Mouse (Mus musculus): ENCODE measurements around the gene Wnt1. TPM values are rescaled to one million over a fixed set of nuclear protein-coding genes. Genes with fewer than 3 reads are reported as not detected.

Wnt1 gene
- polyA plus RNA-seq (2021; fragmentation: Nextera tagmentation): 0.72 and 1.0 TPM in 2 replicates
- long read RNA-seq, experiment 1, partial matches to known transcripts: 0 of 4 reads
- long read RNA-seq, experiment 1, other reads (novel, unspliced or antisense): 4 of 4 reads
- long read RNA-seq, experiment 2, partial matches to known transcripts: 1 of 20 reads
- long read RNA-seq, experiment 2, other reads (novel, unspliced or antisense): 19 of 20 reads

DNA sequence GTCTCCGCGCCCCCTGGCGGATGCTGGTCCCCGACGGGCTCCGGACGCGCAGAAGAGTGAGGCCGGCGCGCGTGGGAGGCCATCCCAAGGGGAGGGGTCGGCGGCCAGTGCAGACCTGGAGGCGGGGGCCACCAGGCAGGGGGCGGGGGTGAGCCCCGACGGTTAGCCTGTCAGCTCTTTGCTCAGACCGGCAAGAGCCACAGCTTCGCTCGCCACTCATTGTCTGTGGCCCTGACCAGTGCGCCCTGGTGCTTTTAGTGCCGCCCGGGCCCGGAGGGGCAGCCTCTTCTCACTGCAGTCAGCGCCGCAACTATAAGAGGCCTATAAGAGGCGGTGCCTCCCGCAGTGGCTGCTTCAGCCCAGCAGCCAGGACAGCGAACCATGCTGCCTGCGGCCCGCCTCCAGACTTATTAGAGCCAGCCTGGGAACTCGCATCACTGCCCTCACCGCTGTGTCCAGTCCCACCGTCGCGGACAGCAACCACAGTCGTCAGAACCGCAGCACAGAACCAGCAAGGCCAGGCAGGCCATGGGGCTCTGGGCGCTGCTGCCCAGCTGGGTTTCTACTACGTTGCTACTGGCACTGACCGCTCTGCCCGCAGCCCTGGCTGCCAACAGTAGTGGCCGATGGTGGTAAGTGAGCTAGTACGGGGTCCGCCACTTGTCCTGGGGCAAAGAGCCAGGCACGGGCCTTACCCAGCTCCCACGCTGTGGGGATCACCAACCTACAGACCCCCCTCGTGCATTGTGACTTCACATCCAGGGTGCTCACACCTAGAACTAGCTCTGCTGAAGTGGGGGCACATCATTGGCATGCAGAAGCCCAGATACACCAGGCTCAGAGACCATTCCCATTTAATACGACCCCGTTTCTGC lies at the start of gene Wnt1:
Gene Wnt1, plus strand, starts transcription at position 197 of the 875 bp plus-strand sequence.

DNA sequence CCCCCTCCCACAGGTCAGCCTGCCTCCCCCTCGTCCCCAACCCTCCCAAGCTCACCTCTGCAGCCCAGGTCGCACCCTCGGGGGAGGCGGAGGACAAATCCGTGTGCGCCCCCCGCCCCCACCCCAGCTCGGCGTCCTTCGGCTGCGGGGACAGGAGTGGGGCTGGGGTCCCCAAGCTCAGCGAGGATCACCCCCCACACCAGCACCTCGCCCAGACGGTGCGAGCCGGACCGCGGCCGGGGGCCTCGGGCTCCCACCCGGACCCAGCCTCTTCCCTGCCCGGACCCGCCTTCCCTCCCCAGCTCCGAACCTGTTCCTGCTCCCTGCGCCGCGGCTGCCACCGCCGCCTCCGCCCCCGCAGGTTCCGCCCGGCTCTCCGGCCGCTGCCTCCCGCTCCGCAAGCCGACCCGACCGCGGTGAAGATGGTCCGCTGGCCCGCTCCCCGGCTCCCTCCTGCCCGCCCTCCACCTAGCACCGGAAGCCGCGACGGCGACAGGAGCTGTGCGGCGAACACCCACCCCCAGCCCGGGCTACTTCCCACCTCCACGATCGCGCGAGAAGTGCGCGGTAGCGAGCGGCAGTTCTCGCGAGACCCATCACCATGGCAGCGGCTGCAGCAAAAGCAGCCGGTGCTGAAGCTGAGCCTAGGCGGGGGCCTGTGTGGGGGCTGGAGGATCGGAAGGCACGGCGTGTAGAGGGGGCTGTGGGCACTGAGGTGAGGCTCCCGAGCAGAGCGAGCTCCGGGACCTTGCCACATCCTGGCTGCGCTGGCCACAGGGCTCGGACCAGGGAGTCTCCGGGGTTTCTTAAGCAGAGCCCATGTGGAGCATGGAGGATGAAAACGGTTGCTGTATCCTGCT lies 26.8 kb upstream of the Wnt1 start, which contains the start of gene Arf3:
Gene Arf3, minus strand, starts transcription at position 545 of the 860 bp plus-strand sequence.

DNA sequence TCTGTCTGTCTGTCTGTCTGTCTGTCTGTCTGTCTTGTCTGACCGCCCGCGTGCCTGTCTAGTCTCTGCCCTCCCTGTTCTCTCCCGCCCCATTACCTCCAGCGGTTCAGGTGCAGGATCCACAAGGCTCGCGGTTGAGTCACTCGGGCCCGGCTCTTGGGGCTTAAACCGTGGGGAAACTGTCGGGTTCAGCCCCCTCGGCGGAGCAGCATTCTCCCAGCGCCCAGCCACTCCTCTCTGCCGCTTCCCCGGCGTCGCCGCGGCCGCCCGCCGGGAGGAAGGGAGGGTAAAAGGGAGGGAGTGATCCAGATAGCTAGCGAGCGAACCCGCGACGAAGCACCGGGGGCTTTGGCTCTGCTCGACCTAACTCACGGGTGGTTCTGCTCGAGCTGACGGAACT lies 11.9 kb upstream of the Wnt1 start, which contains the start of gene Wnt10b:
Gene Wnt10b, minus strand, starts transcription at position 389 of the 400 bp plus-strand sequence.

GRCm38 (mm10) chr15:98809390-98809789 lies 19.7 kb downstream of the Wnt1 start, which contains the start of gene Ddn:
Gene Ddn, minus strand, starts transcription at chr15:98809490.

DNA sequence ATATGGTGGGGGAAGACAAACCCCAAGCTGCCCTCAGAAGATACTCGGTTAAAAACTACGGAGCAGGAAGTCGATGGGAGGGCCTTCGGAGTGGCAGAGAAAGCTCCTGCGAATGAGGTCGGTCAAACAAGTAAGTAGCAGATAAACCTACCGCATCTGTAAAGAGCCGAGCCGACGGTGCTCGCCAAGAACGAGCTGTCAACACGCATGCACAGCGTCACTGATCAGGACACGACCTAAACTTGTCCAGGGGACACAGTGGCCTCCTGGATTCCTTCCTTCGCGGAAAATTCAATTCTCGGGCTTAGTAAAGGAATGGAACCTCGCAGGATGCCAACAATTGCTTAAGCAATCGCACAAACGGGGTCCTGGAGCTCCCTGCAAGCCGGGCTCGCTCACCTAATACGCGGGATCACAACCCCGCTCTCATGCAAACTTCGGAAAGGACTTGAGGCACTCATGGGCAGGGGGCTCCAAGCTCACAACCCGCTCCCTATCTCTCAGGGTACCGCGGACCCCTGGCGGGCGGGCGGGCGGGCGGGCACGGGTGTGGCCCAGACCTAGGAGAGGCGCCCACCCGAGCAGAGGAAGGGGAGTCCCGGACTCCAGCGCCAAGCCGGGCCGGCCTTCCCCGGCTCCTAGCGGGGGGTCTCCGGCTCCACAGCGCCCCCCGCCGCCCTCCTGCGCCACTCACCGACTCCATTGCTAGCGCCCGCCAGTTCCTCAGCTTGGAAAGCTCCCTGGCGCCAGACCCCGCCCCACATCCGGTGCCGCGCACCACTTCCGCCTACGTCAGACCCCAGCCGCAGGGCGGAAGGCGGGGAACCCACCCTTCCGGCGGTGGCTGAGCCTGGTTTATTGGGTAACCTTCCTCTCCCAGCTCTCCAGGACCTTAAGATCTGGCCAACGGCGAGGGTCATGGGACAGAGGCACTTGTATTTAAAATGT lies 41.4 kb downstream of the Wnt1 start, which contains the start of gene Prkag1:
Gene Prkag1, minus strand, starts transcription at position 786 of the 948 bp plus-strand sequence.

Other genes starting within 250 kb of the Wnt1 start
- gene Ccnt1, start 218.9 kb upstream of the Wnt1 start, polyA plus RNA-seq (2021; fragmentation: Nextera tagmentation): 21.9 and 24.8 TPM in 2 replicates
- gene 4930415O20Rik, start 218.9 kb upstream of the Wnt1 start, polyA plus RNA-seq (2021; fragmentation: Nextera tagmentation): 0.30 TPM in 1 of 2 replicates, not detected in the other
- gene Adcy6, start 179.8 kb upstream of the Wnt1 start, polyA plus RNA-seq (2021; fragmentation: Nextera tagmentation): 3.9 and 4.7 TPM in 2 replicates
- gene Cacnb3, start 159.0 kb upstream of the Wnt1 start, polyA plus RNA-seq (2021; fragmentation: Nextera tagmentation): 44.4 and 44.8 TPM in 2 replicates
- gene Ddx23, start 127.0 kb upstream of the Wnt1 start, polyA plus RNA-seq (2021; fragmentation: Nextera tagmentation): 19.6 and 27.9 TPM in 2 replicates
- gene Rnd1, start 112.4 kb upstream of the Wnt1 start, polyA plus RNA-seq (2021; fragmentation: Nextera tagmentation): 4.3 and 4.9 TPM in 2 replicates
- 8.4 and 9.0 TPM in 2 replicates for gene Ccdc65, start 81.7 kb upstream of the Wnt1 start, polyA plus RNA-seq (2021; fragmentation: Nextera tagmentation)
- gene Fkbp11, start 61.7 kb upstream of the Wnt1 start, polyA plus RNA-seq (2021; fragmentation: Nextera tagmentation): 3.1 and 4.6 TPM in 2 replicates
- 93.9 and 99.4 TPM in 2 replicates for gene Arf3, start 26.6 kb upstream of the Wnt1 start, polyA plus RNA-seq (2021; fragmentation: Nextera tagmentation)
- not detected in 2 replicates for gene Wnt10b, start 11.7 kb upstream of the Wnt1 start, polyA plus RNA-seq (2021; fragmentation: Nextera tagmentation)
- gene Ddn, start 19.6 kb downstream of the Wnt1 start, polyA plus RNA-seq (2021; fragmentation: Nextera tagmentation): 118 TPM in 2 replicates
- 66.5 and 71.5 TPM in 2 replicates for gene Prkag1, start 41.7 kb downstream of the Wnt1 start, polyA plus RNA-seq (2021; fragmentation: Nextera tagmentation)
- gene Kmt2d, start 81.3 kb downstream of the Wnt1 start, polyA plus RNA-seq (2021; fragmentation: Nextera tagmentation): 18.0 and 18.2 TPM in 2 replicates
- gene Rhebl1, start 104.7 kb downstream of the Wnt1 start, polyA plus RNA-seq (2021; fragmentation: Nextera tagmentation): 6.5 and 10.1 TPM in 2 replicates
- gene Dhh, start 108.7 kb downstream of the Wnt1 start, polyA plus RNA-seq (2021; fragmentation: Nextera tagmentation): 0.08 and 0.19 TPM in 2 replicates
- gene Lmbr1l, start 128.4 kb downstream of the Wnt1 start, polyA plus RNA-seq (2021; fragmentation: Nextera tagmentation): 0.29 and 1.7 TPM in 2 replicates
- gene Tuba1b, start 144.7 kb downstream of the Wnt1 start, polyA plus RNA-seq (2021; fragmentation: Nextera tagmentation): 1,496 and 1,539 TPM in 2 replicates
- 0.53 TPM in 1 of 2 replicates, not detected in the other for gene Gm49450, start 163.7 kb downstream of the Wnt1 start, polyA plus RNA-seq (2021; fragmentation: Nextera tagmentation)
- 3,348 and 3,759 TPM in 2 replicates for gene Tuba1a, start 163.8 kb downstream of the Wnt1 start, polyA plus RNA-seq (2021; fragmentation: Nextera tagmentation)
- 2.4 and 6.3 TPM in 2 replicates for gene Tuba1c, start 240.0 kb downstream of the Wnt1 start, polyA plus RNA-seq (2021; fragmentation: Nextera tagmentation)

Measured in layer of hippocampus, adult 6 months (tissue).